Mouse (Mus musculus) stomach, postnatal 0 days (tissue): ENCODE measurements around the gene Glb1l3.

Experiments
- CTCF ChIP-seq: IDR thresholded peaks from 2 replicates; pipeline ENCODE4 v1.5.1; 2016; ENCODE audit warnings: antibody characterized with exemption, low read depth, mild to moderate bottlenecking, moderate library complexity
- EP300 ChIP-seq: optimal IDR thresholded peaks from 2 replicates; pipeline ENCODE3; 2016; ENCODE audit warnings: antibody characterized with exemption

DNA sequence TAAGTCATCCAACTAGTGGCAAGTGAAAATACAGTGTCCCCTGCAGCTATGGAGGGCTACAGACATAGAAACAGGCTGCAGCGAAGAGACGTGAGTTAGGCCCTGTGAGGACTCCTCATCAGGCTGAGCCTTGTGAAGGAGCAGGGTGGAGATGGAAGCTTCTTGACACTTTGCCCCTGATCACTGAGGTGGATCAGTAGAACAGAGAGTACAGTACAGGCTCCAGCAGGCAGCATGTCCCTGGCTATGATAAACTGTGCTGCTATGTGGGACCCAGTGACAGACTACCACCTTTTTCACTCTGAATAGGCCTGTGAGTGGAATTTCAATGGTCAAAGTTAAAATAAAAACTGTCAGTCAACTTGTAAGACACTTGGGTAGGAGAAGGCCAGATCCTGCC, 60.3 kb downstream of the Glb1l3 start:
- TF ChIP-seq CTCF (no peak), EP300 (no peak)
